Mouse (Mus musculus) liver, embryonic 11.5 days (tissue): ENCODE results near the gene Sdsl. TPM values are rescaled to one million over a fixed set of nuclear protein-coding genes. Genes with fewer than 3 reads are reported as not detected.
"Not testable (repeated sequence)": the region's sequence is repeated elsewhere in the genome, so short reads cannot be mapped to it uniquely, and the experiment has no call there.

Experiments
- ATAC-seq: fragments of 200-750 bp; cut with Nextera tagmentation; replicated peaks from 2 replicates; pipeline ENCODE4 v1.8.0; 2017; ENCODE audit warnings: moderate number of reproducible peaks, mild to moderate bottlenecking, moderate TSS enrichment, moderate library complexity; ENCODE audit not compliant: low FRiP score
- DNase-seq: peaks from one replicate; pipeline ENCODE4 v3.0.0-alpha.2; 2017; ENCODE audit warnings: low spot score
- H3K27ac ChIP-seq: fragments of 300-500 bp; sonication (generic); 2 replicates; pipeline ENCODE4 v1.5.1; 2014; ENCODE audit warnings: mild to moderate bottlenecking, low read depth, low read length, control low read depth
- H3K27me3 ChIP-seq: fragments of 300-500 bp; sonication (generic); replicated peaks from 2 replicates; pipeline ENCODE4 v1.6.1; 2014; ENCODE audit warnings: low read length, mixed read lengths; ENCODE audit not compliant: control insufficient read depth, insufficient read depth
- H3K36me3 ChIP-seq: fragments of 300-500 bp; sonication (generic); 2 replicates; pipeline ENCODE4 v1.6.1; 2014; ENCODE audit warnings: mild to moderate bottlenecking, low read length, moderate library complexity, mixed read lengths; ENCODE audit not compliant: control insufficient read depth, insufficient read depth
- H3K4me1 ChIP-seq: fragments of 300-500 bp; sonication (generic); replicated peaks from 2 replicates; pipeline ENCODE4 v1.6.1; 2014; ENCODE audit warnings: low read length, mixed read lengths; ENCODE audit not compliant: control insufficient read depth, insufficient read depth
- H3K4me2 ChIP-seq: fragments of 300-500 bp; sonication (generic); 2 replicates; pipeline ENCODE4 v1.6.1; 2014; ENCODE audit warnings: mild to moderate bottlenecking, control low read depth, moderate library complexity
- H3K4me3 ChIP-seq: fragments of 300-500 bp; sonication (generic); 2 replicates; pipeline ENCODE4 v1.5.1; 2014; ENCODE audit warnings: low read depth, low read length, control low read depth
- H3K9ac ChIP-seq: fragments of 300-500 bp; sonication (generic); 2 replicates; pipeline ENCODE4 v1.6.1; 2014; ENCODE audit warnings: low read depth, low read length, control low read depth
- H3K9me3 ChIP-seq: fragments of 300-500 bp; sonication (generic); 2 replicates; pipeline ENCODE4 v1.6.1; 2016; ENCODE audit warnings: low read length, inconsistent platforms, mixed read lengths; ENCODE audit not compliant: control insufficient read depth
- WGBS: fragments of 180-500 bp; shearing (Covaris S2); extraction: QIAGEN DNeasy Blood & Tissue Kit; methylation state at CpG from one replicate; pipeline ENCODE4 v1.1.7; 2014; 5-methylcytosine and 5-hydroxymethylcytosine counted together
- polyA plus RNA-seq: library from polyadenylated mRNA; unstranded; fragments of >200 nt; fragmentation: Nextera tagmentation; extraction: Ambion mirVana; gene quantifications from 2 replicates; pipeline ENCODE4 v1.2.1, GENCODE M21; 2014

Sdsl gene
- polyA plus RNA-seq, 1 experiment from 2014 or later: 2.3 TPM

GRCm38 (mm10) chr5:120500609-120501008, 28.0 kb upstream of the Sdsl start:
- DNase-seq, H3K27me3 ChIP-seq, H3K27ac ChIP-seq, H3K4me3 ChIP-seq, H3K9me3 ChIP-seq, H3K9ac ChIP-seq, ATAC-seq, H3K36me3 ChIP-seq, H3K4me2 ChIP-seq: not testable (repeated sequence)
- WGBS: 84% methylated on average over 9 of the region's 9 CpGs
- H3K4me1 ChIP-seq: peaks cover 14% of the 10 kb centered on the region

- peaks cover 2% of the 10 kb centered on the region; the same call in 1 of the 2 replicates for H3K36me3 ChIP-seq
- ATAC-seq: no peak
- H3K27ac ChIP-seq: no peak overlapping the region
- H3K4me3 ChIP-seq: no peak overlapping the region
- no peak overlapping the region for H3K4me2 ChIP-seq
- H3K4me1 ChIP-seq: peaks cover 11% of the 10 kb centered on the region
- no peaks in the 10 kb centered on the region for H3K27me3 ChIP-seq
- DNase-seq: no peak
- no peaks in the 10 kb centered on the region for H3K9me3 ChIP-seq
- WGBS: 76% methylated on average over 4 of the region's 4 CpGs
- H3K9ac ChIP-seq: no peak overlapping the region
Observed at GRCm38 (mm10) chr5:120499202-120499601, 26.6 kb upstream of the Sdsl start.

DNA sequence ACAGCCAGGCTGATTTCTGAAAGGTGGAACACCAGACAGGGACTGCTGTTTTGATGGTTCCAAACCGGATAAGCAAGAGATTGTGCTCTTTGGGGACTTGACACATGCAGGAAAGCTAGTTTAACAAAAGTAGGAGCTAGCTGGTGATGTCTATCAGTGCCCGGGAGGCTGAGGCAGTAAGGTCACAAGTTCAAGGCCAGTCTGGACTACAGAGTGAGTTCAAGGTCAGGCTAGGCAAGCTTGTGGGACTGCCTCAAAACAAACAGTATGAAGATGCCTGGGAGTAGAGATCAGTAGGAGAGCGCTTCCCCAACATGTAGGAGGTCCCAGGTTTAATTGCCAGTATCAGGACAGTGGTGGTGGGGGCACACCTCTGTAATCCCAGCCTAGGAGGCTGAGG, 24.5 kb upstream of the Sdsl start:
- no peak overlapping the region for H3K9ac ChIP-seq
- H3K27ac ChIP-seq: no peak overlapping the region
- DNase-seq (no peak), ATAC-seq (no peak)
- 82% methylated on average over 3 of the region's 3 CpGs for WGBS
- H3K27me3 ChIP-seq: no peaks in the 10 kb centered on the region
- no peaks in the 10 kb centered on the region for H3K9me3 ChIP-seq
- H3K4me1 ChIP-seq: peaks cover 3% of the 10 kb centered on the region
- peaks cover 6% of the 10 kb centered on the region; the same call in 1 of the 2 replicates for H3K36me3 ChIP-seq
- no peak overlapping the region for H3K4me3 ChIP-seq
- H3K4me2 ChIP-seq: no peak overlapping the region

- H3K4me2 ChIP-seq: no peak overlapping the region
- no peak overlapping the region for H3K9ac ChIP-seq
- ATAC-seq (no peak), DNase-seq (no peak)
- H3K4me3 ChIP-seq: no peak overlapping the region
- H3K27me3 ChIP-seq: no peaks in the 10 kb centered on the region
- H3K4me1 ChIP-seq: no peaks in the 10 kb centered on the region
- WGBS: 87% methylated on average over 13 of the region's 13 CpGs
- no peaks in the 10 kb centered on the region for H3K9me3 ChIP-seq
- peaks cover 6% of the 10 kb centered on the region; the same call in 1 of the 2 replicates for H3K36me3 ChIP-seq
- H3K27ac ChIP-seq: no peak overlapping the region
Observed at GRCm38 (mm10) chr5:120495703-120496226, 23.2 kb upstream of the Sdsl start.

DNA sequence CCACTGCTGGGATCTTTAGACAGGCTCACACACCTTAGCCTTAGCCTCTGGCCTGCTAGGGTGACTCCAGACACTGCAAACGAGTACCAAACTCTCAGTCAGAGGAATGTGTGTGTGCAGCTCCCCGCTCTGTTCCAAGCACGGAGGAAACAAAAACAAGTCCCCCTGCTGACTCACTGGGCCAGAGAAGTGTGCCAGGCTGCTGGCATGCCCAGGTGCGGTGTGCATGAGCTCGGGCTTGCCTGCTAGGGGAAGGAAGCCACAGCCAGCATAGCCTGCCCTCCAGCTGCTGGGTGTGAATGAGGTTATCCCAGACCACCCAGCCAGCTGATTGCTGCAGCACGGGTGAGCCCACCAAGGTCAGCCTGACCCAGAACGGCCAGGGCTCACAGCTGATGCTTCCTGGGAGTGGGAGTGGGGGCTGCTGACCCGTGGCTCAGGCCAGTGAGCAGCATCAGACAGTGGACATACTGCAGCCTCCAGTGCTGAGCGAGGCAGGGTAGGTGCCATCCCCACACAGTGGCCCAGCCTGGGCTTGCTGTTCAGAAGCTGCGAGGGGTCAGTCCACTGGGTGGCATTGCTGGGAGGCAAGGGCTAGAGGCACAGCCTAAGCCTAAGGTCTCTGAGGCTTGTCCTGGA, 22.6 kb upstream of the Sdsl start:
- Histone ChIP-seq H3K4me1 (no peaks in the 10 kb centered on the region), H3K9ac (no peak overlapping the region), H3K4me2 (no peak overlapping the region), H3K9me3 (no peaks in the 10 kb centered on the region), H3K27ac (no peak overlapping the region), H3K36me3 (peaks cover 6% of the 10 kb centered on the region; the same call in 1 of the 2 replicates), H3K27me3 (no peaks in the 10 kb centered on the region), H3K4me3 (no peak overlapping the region)
- WGBS: 77% methylated on average over 10 of the region's 10 CpGs
- DNase-seq (no peak), ATAC-seq (no peak)

- Histone ChIP-seq H3K27ac (no peak overlapping the region), H3K4me2 (no peak overlapping the region), H3K9ac (no peak overlapping the region), H3K9me3 (no peaks in the 10 kb centered on the region), H3K27me3 (no peaks in the 10 kb centered on the region), H3K4me3 (no peak overlapping the region), H3K36me3 (peaks cover 6% of the 10 kb centered on the region; the same call in 1 of the 2 replicates), H3K4me1 (no peaks in the 10 kb centered on the region)
- WGBS: 88% methylated on average over 9 of the region's 9 CpGs
- DNase-seq (no peak), ATAC-seq (no peak)
Observed at GRCm38 (mm10) chr5:120493873-120494395, 21.3 kb upstream of the Sdsl start.

GRCm38 (mm10) chr5:120493440-120493839, 20.8 kb upstream of the Sdsl start:
- Histone ChIP-seq H3K9ac (no peak overlapping the region), H3K27ac (no peak overlapping the region), H3K4me1 (no peaks in the 10 kb centered on the region), H3K36me3 (peaks cover 8% of the 10 kb centered on the region; the same call in 1 of the 2 replicates), H3K4me2 (no peak overlapping the region), H3K9me3 (no peaks in the 10 kb centered on the region), H3K27me3 (no peaks in the 10 kb centered on the region), H3K4me3 (no peak overlapping the region)
- no peak for DNase-seq
- ATAC-seq: no peak
- 87% methylated on average over 6 of the region's 6 CpGs for WGBS

DNA sequence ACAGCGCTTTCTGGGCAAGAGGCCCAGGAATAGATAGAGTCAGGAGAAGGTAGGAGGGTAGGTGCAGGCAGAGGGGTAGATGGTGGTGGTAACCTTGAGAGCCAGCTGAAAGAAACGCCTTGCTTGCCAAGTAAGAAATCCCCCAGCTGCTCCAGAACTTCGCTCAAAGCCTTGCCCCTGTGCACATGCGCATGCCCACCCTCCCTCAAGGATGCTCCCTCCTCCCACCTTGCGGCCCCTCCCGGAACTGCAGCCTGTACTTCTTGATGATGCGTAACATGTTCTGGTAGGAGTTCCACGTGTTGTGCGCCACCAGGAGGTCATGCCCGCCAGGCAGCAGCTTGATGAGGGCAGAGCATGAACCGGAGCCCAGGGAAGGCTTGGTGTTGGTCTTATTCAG, 19.8 kb upstream of the Sdsl start:
- DNase-seq (no peak), ATAC-seq (no peak)
- H3K36me3 ChIP-seq: peaks cover 8% of the 10 kb centered on the region; the same call in 1 of the 2 replicates
- no peak overlapping the region for H3K4me3 ChIP-seq
- H3K9me3 ChIP-seq: no peaks in the 10 kb centered on the region
- no peak overlapping the region for H3K27ac ChIP-seq
- no peaks in the 10 kb centered on the region for H3K27me3 ChIP-seq
- no peak overlapping the region for H3K4me2 ChIP-seq
- WGBS: 68% methylated on average over 11 of the region's 11 CpGs
- H3K9ac ChIP-seq: no peak overlapping the region
- H3K4me1 ChIP-seq: no peaks in the 10 kb centered on the region

DNA sequence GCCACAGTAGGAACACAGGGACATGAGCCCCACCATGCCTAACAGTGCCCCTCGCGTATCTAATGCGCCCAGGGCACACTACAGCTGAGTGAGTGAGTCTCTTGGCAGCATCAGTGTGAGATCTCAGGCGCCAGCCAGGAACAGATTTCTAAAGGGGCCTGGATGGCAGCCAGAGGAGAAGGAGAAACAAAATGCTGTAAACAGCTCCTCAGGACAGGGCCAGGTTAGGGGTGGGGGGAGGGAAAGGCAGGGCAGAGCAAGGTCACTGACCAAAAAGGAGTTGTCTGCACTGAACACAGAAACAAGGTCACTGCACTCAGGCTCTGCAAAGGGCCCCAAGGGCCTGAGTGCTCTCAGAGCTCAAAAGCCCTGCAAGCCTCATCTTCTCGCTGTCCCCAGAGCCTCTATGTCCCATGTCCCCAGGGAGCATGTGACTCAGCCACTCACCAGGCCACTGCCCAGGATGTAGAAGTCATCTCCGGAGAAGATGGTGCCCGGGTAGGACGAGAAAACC, 18.1 kb upstream of the Sdsl start:
- H3K4me1 ChIP-seq: no peaks in the 10 kb centered on the region
- DNase-seq (no peak), ATAC-seq (no peak)
- 82% methylated on average over 8 of the region's 8 CpGs for WGBS
- no peak overlapping the region for H3K4me3 ChIP-seq
- H3K9ac ChIP-seq: no peak overlapping the region
- H3K27ac ChIP-seq: no peak overlapping the region
- H3K27me3 ChIP-seq: no peaks in the 10 kb centered on the region
- no peaks in the 10 kb centered on the region for H3K9me3 ChIP-seq
- H3K4me2 ChIP-seq: no peak overlapping the region
- peaks cover 6% of the 10 kb centered on the region; the same call in 1 of the 2 replicates for H3K36me3 ChIP-seq
